Mouse (Mus musculus): ENCODE results near the gene Cd300a.
"Not testable (repeated sequence)": the region's sequence is repeated elsewhere in the genome, so short reads cannot be mapped to it uniquely, and the experiment has no call there.

Gene Cd300a

DNA sequence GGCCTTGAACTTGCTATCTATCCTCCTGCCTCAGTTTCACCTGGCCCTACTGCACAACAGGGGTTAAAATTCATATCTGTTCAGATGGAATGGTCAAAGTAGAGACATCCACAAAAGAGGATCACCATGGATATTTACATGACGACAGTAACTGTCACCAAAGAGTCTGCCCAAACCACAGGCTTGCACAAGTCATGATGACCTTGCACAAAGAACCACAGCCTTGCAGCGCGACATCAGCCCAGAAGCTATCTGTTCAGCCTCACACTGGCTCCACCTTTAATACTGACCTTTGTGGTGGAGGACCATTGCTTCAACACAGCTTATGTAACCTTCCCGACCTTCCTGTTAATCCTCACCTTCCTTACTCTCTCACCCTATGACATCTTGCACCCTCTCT lies 17.7 kb downstream of the Cd300a start:
- no peak for DNase-seq (ENCODE audit: low spot score)

GRCm38 (mm10) chr11:114908086-114908485 lies 18.2 kb downstream of the Cd300a start:
- no peak for DNase-seq (ENCODE audit: low spot score)

- not testable (repeated sequence) for DNase-seq (ENCODE audit: low spot score)
Measured at GRCm38 (mm10) chr11:114909538-114909937, 19.7 kb downstream of the Cd300a start.

GRCm38 (mm10) chr11:114912847-114913246 lies 23.0 kb downstream of the Cd300a start:
- DNase-seq (ENCODE audit: low spot score): peak; percentile 39

DNA sequence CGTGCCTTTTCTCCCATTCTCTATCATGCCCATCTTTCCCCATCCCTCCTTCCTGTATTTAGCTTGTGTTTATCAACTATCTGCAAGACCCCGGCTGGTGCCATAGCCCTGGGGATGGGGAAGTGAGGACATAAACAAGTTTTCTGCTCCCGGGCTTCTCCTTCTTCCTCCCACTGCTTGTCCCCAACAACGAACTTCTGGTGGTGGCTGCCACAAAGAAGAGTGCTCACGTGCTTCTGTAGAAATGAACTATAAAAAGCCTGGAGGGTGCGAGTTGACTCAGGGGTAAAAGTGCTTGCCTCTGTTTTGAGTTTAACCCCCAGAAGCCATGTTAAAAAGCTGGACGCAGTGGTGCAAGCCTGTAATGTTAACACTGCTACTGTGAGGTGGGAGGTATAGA lies 25.1 kb downstream of the Cd300a start:
- DNase-seq (ENCODE audit: low spot score): no peak

DNA sequence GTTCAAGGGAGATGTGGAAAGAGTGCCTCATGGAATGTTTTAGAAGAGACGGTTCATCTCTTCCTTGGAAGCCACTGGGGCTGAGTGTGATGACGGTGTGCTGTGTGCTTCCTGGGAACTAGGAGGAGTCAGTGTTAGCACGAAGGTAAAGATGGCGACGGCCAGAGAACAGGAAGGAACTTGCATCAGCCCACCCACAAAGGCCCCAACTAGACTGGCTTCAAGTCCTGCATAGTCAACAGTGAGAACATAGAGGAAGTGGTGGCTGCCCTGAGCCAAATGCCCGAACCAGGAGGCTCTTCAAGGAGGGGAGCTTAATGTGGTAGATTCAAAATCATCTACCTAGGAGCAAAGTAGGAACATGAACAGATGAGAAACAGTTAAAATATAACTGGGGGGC lies 27.3 kb downstream of the Cd300a start:
- no peak for DNase-seq (ENCODE audit: low spot score)

DNA sequence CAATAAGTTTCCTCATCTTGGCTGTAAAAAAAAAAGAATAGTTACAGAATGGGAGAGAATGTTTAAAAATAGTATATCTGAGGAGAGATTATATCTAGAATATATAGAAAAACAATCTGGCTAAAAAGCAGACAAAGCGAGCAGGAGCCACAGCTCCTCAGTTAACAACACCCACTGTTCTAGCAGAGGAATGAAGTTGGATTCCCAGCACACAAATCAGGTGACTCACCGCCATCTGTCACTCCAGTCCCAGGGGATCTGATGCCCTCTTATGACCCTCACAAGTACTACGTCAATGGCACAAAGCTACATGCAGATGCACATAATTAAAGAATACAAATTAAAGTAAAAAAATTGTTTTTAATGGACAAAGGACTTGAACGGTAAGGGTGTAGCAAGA lies 32.6 kb downstream of the Cd300a start:
- DNase-seq (ENCODE audit: low spot score): no peak

GRCm38 (mm10) chr11:114923961-114924360 lies 34.1 kb downstream of the Cd300a start:
- DNase-seq (ENCODE audit: low spot score): peak; percentile 34

- DNase-seq (ENCODE audit: low spot score): no peak
Measured at GRCm38 (mm10) chr11:114929581-114929980, 39.7 kb downstream of the Cd300a start.

GRCm38 (mm10) chr11:114931041-114931440 lies 41.2 kb downstream of the Cd300a start:
- DNase-seq (ENCODE audit: low spot score): no peak

DNA sequence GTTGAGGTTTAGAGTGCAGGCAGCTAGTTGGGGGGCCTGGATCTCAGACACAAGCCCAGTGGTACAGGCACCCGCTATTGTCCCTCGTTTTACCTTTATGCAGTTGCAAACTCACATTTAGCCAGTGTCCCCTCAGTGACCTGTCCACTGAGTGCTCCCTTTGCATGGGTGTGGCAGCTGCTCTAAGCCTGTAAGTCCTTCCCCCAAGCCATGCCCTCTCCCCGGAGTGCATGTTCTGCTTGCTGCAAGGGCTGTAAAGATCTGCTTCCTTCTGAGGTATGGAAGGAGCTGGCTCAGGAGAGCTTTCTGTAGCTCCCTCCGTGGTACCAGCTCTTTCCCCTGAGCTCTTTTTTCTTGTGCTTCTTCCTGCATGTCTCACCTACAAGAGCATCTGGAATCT lies 43.8 kb downstream of the Cd300a start:
- DNase-seq (ENCODE audit: low spot score): no peak

- DNase-seq (ENCODE audit: low spot score): no peak
Measured at GRCm38 (mm10) chr11:114934144-114934543, 44.3 kb downstream of the Cd300a start, which contains the start of gene Cd300lb. Gene Cd300lb (minus strand): TSS chr11:114934386.

All from c-Kit-positive CD71-positive TER-119-positive erythroid progenitor cells, embryonic 14.5 days (primary cell).